Mouse (Mus musculus) C2C12 (cell line): ENCODE data around the gene Nrarp. TPM values are rescaled to one million over a fixed set of nuclear protein-coding genes. Genes with fewer than 3 reads are reported as not detected.
A peak's percentile ranks its signal among the peaks of the same experiment; 100 is the strongest.

ENCODE experiments used
- H3K27me3 ChIP-seq: one replicate; pipeline ENCODE4 v1.6.1; 2011; ENCODE audit not compliant: control insufficient read depth, insufficient read depth, insufficient read length
- H3K36me3 ChIP-seq: one replicate; pipeline ENCODE4 v1.6.1; 2011; ENCODE audit not compliant: control insufficient read depth, insufficient read depth
- H3K4me3 ChIP-seq: one replicate; pipeline ENCODE4 v1.5.1; 2011; ENCODE audit warnings: mild to moderate bottlenecking, control low read depth; ENCODE audit not compliant: poor library complexity, insufficient read depth, severe bottlenecking
- H3K79me2 ChIP-seq: one replicate; pipeline ENCODE4 v1.6.1; 2011; ENCODE audit not compliant: control insufficient read depth, insufficient read depth
- H3K79me3 ChIP-seq: one replicate; pipeline ENCODE4 v1.6.1; 2011; ENCODE audit warnings: low read depth, control low read depth
- H3ac ChIP-seq: one replicate; pipeline ENCODE3; 2011; ENCODE audit warnings: low read depth; ENCODE audit not compliant: control insufficient read depth, insufficient read length
- CEBPB ChIP-seq: IDR thresholded peaks from one replicate; pipeline ENCODE4 v1.6.1; 2011; ENCODE audit warnings: low read depth, mild to moderate bottlenecking, control low read depth, moderate library complexity
- CTCF ChIP-seq: IDR thresholded peaks from one replicate; pipeline ENCODE4 v1.5.1; 2011; ENCODE audit not compliant: control insufficient read depth, insufficient read depth, insufficient read length
- FOSL1 ChIP-seq: IDR thresholded peaks from one replicate; pipeline ENCODE4 v1.8.0; 2011; ENCODE audit warnings: mild to moderate bottlenecking, low read length; ENCODE audit not compliant: poor library complexity, insufficient read depth, severe bottlenecking
- MAX ChIP-seq: IDR thresholded peaks from one replicate; pipeline ENCODE4 v1.6.1; 2011; ENCODE audit warnings: mild to moderate bottlenecking, control low read depth
- MYOD1 ChIP-seq: IDR thresholded peaks from one replicate; pipeline ENCODE4 v1.6.1; 2011; ENCODE audit warnings: low read depth; ENCODE audit not compliant: control insufficient read depth, insufficient read length
- MYOG ChIP-seq: IDR thresholded peaks from one replicate; pipeline ENCODE4 v1.6.1; 2011; ENCODE audit not compliant: control insufficient read depth, insufficient read length; ENCODE audit errors: extremely low read depth
- USF1 ChIP-seq: IDR thresholded peaks from one replicate; pipeline ENCODE4 v1.6.1; 2011; ENCODE audit warnings: low read depth, mild to moderate bottlenecking, control low read depth, moderate library complexity
- polyA plus RNA-seq: library from polyadenylated mRNA; unstranded; fragments of >200 nt; fragmentation: generic; extraction: Trizol; gene quantifications from one replicate; pipeline ENCODE4 v1.2.1, GENCODE M21; 2012; ENCODE audit warnings: missing spikeins

The Nrarp gene
- polyA plus RNA-seq, 1 experiment: 0.56 TPM

GRCm38 (mm10) chr2:25185625-25186574 is 5.3 kb downstream of the Nrarp start:
- Histone ChIP-seq H3K79me2 (no peaks in the 10 kb centered on the region), H3K36me3 (no peaks in the 10 kb centered on the region), H3K4me3 (no peak overlapping the region), H3ac (no peak overlapping the region), H3K27me3 (peaks cover 5% of the 10 kb centered on the region), H3K79me3 (no peaks in the 10 kb centered on the region)
- TF ChIP-seq CTCF (peak; percentile 17), MYOG (no peak)

GRCm38 (mm10) chr2:25186575-25186930 is 6.0 kb downstream of the Nrarp start:
- Histone ChIP-seq H3K79me2 (no peaks in the 10 kb centered on the region), H3K4me3 (no peak overlapping the region), H3K27me3 (peaks cover 5% of the 10 kb centered on the region), H3K36me3 (no peaks in the 10 kb centered on the region), H3ac (no peak overlapping the region), H3K79me3 (no peaks in the 10 kb centered on the region)
- TF ChIP-seq MYOD1: no peak
- TF ChIP-seq MAX: no peak
- no peak for TF ChIP-seq CTCF
- TF ChIP-seq MYOG: no peak
- TF ChIP-seq CEBPB: no peak
- TF ChIP-seq USF1: no peak

GRCm38 (mm10) chr2:25187841-25188240 is 7.3 kb downstream of the Nrarp start:
- Histone ChIP-seq H3ac (no peak overlapping the region), H3K27me3 (peaks cover 5% of the 10 kb centered on the region), H3K79me2 (no peaks in the 10 kb centered on the region), H3K36me3 (no peaks in the 10 kb centered on the region), H3K79me3 (no peaks in the 10 kb centered on the region), H3K4me3 (no peak overlapping the region)
- TF ChIP-seq FOSL1 (no peak), CEBPB (no peak), MAX (no peak), MYOG (no peak), USF1 (no peak), CTCF (no peak), MYOD1 (no peak)

GRCm38 (mm10) chr2:25193330-25193770 is 12.8 kb downstream of the Nrarp start:
- Histone ChIP-seq H3K4me3 (no peak overlapping the region), H3ac (peak overlapping the region; percentile 2), H3K79me2 (peaks cover 30% of the 10 kb centered on the region), H3K79me3 (peaks cover 3% of the 10 kb centered on the region), H3K27me3 (no peaks in the 10 kb centered on the region), H3K36me3 (peaks cover 12% of the 10 kb centered on the region)
- TF ChIP-seq MYOD1 (no peak), MYOG (no peak), CTCF (peak; percentile 86), USF1 (no peak), FOSL1 (no peak)

- H3ac ChIP-seq: no peak overlapping the region
- TF ChIP-seq USF1 (no peak), MAX (no peak), CTCF (no peak), MYOG (no peak), CEBPB (no peak), MYOD1 (no peak), FOSL1 (no peak)
- H3K27me3 ChIP-seq: no peaks in the 10 kb centered on the region
Observed at GRCm38 (mm10) chr2:25194006-25194405, 13.4 kb downstream of the Nrarp start.

More at GRCm38 (mm10) chr2:25194006-25194405, 13.4 kb downstream of the Nrarp start:
- H3K4me3 ChIP-seq: no peak overlapping the region
- peaks cover 3% of the 10 kb centered on the region for H3K79me3 ChIP-seq
- H3K36me3 ChIP-seq: peaks cover 12% of the 10 kb centered on the region
- H3K79me2 ChIP-seq: peaks cover 30% of the 10 kb centered on the region
